Mouse (Mus musculus): Measurements from ENCODE around the gene Lcor. TPM values are rescaled to one million over a fixed set of nuclear protein-coding genes. Genes with fewer than 3 reads are reported as not detected.

Gene Lcor
- polyA plus RNA-seq (2015; fragmentation: Illumina TruSeq; extraction: RNeasy Lipid Tissue Mini Kit (QIAGEN cat#74804); ENCODE audit: low read depth, low replicate concordance), result 6.7 TPM

GRCm38 (mm10) chr19:41482190-41482908 lies at the start of gene Lcor:
Lcor (plus strand) TSS chr19:41482637.

GRCm38 (mm10) chr19:41581706-41582420 lies 99.4 kb downstream of the Lcor start, which contains the start of gene Gm340:
Gm340 (plus strand) TSS chr19:41582370.

Other genes starting within 250 kb of the Lcor start
- 124 TPM for gene Tm9sf3, start 218.6 kb upstream of the Lcor start, polyA plus RNA-seq (2015; fragmentation: Illumina TruSeq; extraction: RNeasy Lipid Tissue Mini Kit (QIAGEN cat#74804); ENCODE audit: low read depth, low replicate concordance)
- gene Pik3ap1, start 97.5 kb upstream of the Lcor start, polyA plus RNA-seq (2015; fragmentation: Illumina TruSeq; extraction: RNeasy Lipid Tissue Mini Kit (QIAGEN cat#74804); ENCODE audit: low read depth, low replicate concordance), result 2.1 TPM
- 1.6 TPM for gene Gm340, start 99.7 kb downstream of the Lcor start, polyA plus RNA-seq (2015; fragmentation: Illumina TruSeq; extraction: RNeasy Lipid Tissue Mini Kit (QIAGEN cat#74804); ENCODE audit: low read depth, low replicate concordance)